Mouse (Mus musculus) heart, embryonic 13.5 days (tissue): ENCODE measurements around the gene Tmem269. TPM values are rescaled to one million over a fixed set of nuclear protein-coding genes. Genes with fewer than 3 reads are reported as not detected.

Experiments
- polyA plus RNA-seq: library from polyadenylated mRNA; unstranded; fragments of >200 nt; fragmentation: Nextera tagmentation; extraction: Ambion mirVana; gene quantifications from 2 replicates; pipeline ENCODE4 v1.2.1, GENCODE M21; 2015

The Tmem269 gene
- polyA plus RNA-seq, 1 experiment from 2014 or later: not detected

Other genes with a start within 250 kb of the Tmem269 start
- 180 and 217 TPM in 2 replicates for gene Slc2a1, start 109.5 kb downstream of the Tmem269 start, polyA plus RNA-seq
- 8.5 and 9.5 TPM in 2 replicates for gene Zfp691, start 44.0 kb downstream of the Tmem269 start, polyA plus RNA-seq
- gene Ermap, start 28.2 kb downstream of the Tmem269 start, polyA plus RNA-seq: 11.5 and 16.0 TPM in 2 replicates
- gene Svbp, start 22.9 kb downstream of the Tmem269 start, polyA plus RNA-seq: 124 and 135 TPM in 2 replicates
- 26.4 and 27.3 TPM in 2 replicates for gene AU022252, start 14.5 kb upstream of the Tmem269 start, polyA plus RNA-seq
- 32.7 and 35.5 TPM in 2 replicates for gene P3h1, start 14.7 kb upstream of the Tmem269 start, polyA plus RNA-seq
- gene Cldn19, start 37.2 kb upstream of the Tmem269 start, polyA plus RNA-seq: not detected in 2 replicates
- 536 TPM in 2 replicates for gene Ybx1, start 76.4 kb upstream of the Tmem269 start, polyA plus RNA-seq
- 50.7 and 60.6 TPM in 2 replicates for gene Ppih, start 102.3 kb upstream of the Tmem269 start, polyA plus RNA-seq
- 1.9 and 2.9 TPM in 2 replicates for gene Ccdc30, start 197.3 kb upstream of the Tmem269 start, polyA plus RNA-seq
- gene Ppcs, start 204.2 kb upstream of the Tmem269 start, polyA plus RNA-seq: 28.0 and 28.9 TPM in 2 replicates
- gene Zmynd12, start 204.6 kb upstream of the Tmem269 start, polyA plus RNA-seq: 0.13 and 0.29 TPM in 2 replicates